In the genomic region with DNA sequence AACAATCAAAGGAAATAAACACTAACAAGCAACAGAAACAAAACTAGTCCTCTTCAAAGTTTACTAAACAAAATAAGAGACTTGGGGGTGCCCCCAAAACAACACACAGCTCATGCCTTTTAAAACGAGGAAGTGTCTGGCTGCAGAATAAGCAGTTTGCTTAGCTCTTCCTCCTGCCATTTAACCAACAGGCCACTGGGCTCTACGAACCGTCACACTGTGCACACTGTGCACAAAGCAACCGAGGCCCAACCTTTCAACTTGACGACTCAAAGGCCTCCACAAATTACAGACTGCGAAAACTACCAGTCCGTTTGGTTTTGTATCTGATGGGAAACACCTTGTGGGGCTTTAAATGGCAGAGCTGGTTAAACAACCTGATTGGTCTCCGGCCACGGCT, we compare ENCODE assay signal across 18 mouse cellular contexts. TPM values are rescaled to one million over a fixed set of nuclear protein-coding genes. Genes with fewer than 3 reads are reported as not detected.
DNase-seq lines count a peak whose midpoint lies in the region; ATAC-seq lines count a peak whose summit lies in the region.
"Had no signal": no experiment of that assay in that cellular context is flagged by ENCODE, and none has a peak within 500 bp of the region (broad histone marks: within the 10 kb centered on the region; RNA-seq: fewer than 3 reads in every experiment).

No protein-coding gene starts in this region.

- H3K36me3 ChIP-seq in intestine, embryonic 16.5 days (ENCODE audit: control insufficient read depth, insufficient read depth, low read length) = no peaks in the 10 kb centered on the region
- H3K36me3 ChIP-seq in intestine, embryonic 15.5 days = no peaks in the 10 kb centered on the region
- H3K36me3 ChIP-seq in embryonic facial prominence, embryonic 10.5 days (replicated peaks) = no peaks in the 10 kb centered on the region
- peaks cover 7% of the 10 kb centered on the region; the same call in 1 of the 2 replicates for H3K36me3 ChIP-seq in forebrain, embryonic 10.5 days (replicated peaks)
- H3K36me3 ChIP-seq: embryonic facial prominence, embryonic 13.5 days; limb, embryonic 12.5 days had no signal

- 56% methylated on average over 9 of the region's 9 CpGs for WGBS in intestine, embryonic 16.5 days
- 52% methylated on average over 9 of the region's 9 CpGs for WGBS in intestine, embryonic 15.5 days
- WGBS in embryonic facial prominence, embryonic 10.5 days = 71% methylated on average over 9 of the region's 9 CpGs
- WGBS in forebrain, embryonic 10.5 days = 76% methylated on average over 9 of the region's 9 CpGs

- no peaks in the 10 kb centered on the region for H3K27me3 ChIP-seq in intestine, embryonic 16.5 days (replicated peaks; ENCODE audit: control insufficient read depth, insufficient read depth, low read length)
- H3K27me3 ChIP-seq in intestine, embryonic 15.5 days (replicated peaks) = no peaks in the 10 kb centered on the region
- H3K27me3 ChIP-seq in embryonic facial prominence, embryonic 10.5 days (replicated peaks; ENCODE audit: low read depth, poor library complexity, severe bottlenecking) = peaks cover 35% of the 10 kb centered on the region
- peaks cover 6% of the 10 kb centered on the region; the same call in 1 of the 2 replicates for H3K27me3 ChIP-seq in forebrain, embryonic 10.5 days (ENCODE audit: poor library complexity, severe bottlenecking)

- no peak overlapping the region for H3K9ac ChIP-seq in intestine, embryonic 16.5 days (ENCODE audit: low read depth, low read length)
- no peak overlapping the region for H3K9ac ChIP-seq in intestine, embryonic 15.5 days
- H3K9ac ChIP-seq: embryonic facial prominence, embryonic 13.5 days; limb, embryonic 12.5 days had no signal

- peaks cover 13% of the 10 kb centered on the region; the same call in 1 of the 2 replicates for H3K4me1 ChIP-seq in intestine, embryonic 16.5 days (ENCODE audit: control insufficient read depth, insufficient read depth, low read length)
- H3K4me1 ChIP-seq in intestine, embryonic 15.5 days (replicated peaks) = peaks cover 11% of the 10 kb centered on the region
- peaks cover 33% of the 10 kb centered on the region for H3K4me1 ChIP-seq in embryonic facial prominence, embryonic 10.5 days
- peaks cover 44% of the 10 kb centered on the region for H3K4me1 ChIP-seq in forebrain, embryonic 10.5 days

- H3K27ac ChIP-seq in intestine, embryonic 16.5 days (ENCODE audit: low read length) = peak overlapping the region; percentile 43; the same call in 1 of the 2 replicates
- H3K27ac ChIP-seq in intestine, embryonic 15.5 days = no peak overlapping the region
- H3K27ac ChIP-seq in embryonic facial prominence, embryonic 10.5 days (replicated peaks) = no peak overlapping the region
- H3K27ac ChIP-seq in forebrain, embryonic 10.5 days = no peak overlapping the region
- H3K27ac ChIP-seq: embryonic facial prominence, embryonic 13.5 days; hindbrain, postnatal 0 days; limb, embryonic 12.5 days had no signal

- ATAC-seq in intestine, embryonic 16.5 days = no peak
- ATAC-seq in intestine, embryonic 15.5 days = no peak
- ATAC-seq: hindbrain, postnatal 0 days had no signal

- no peaks in the 10 kb centered on the region for H3K9me3 ChIP-seq in intestine, embryonic 16.5 days (ENCODE audit: control insufficient read depth, low read length)
- no peaks in the 10 kb centered on the region for H3K9me3 ChIP-seq in intestine, embryonic 15.5 days
- H3K9me3 ChIP-seq in embryonic facial prominence, embryonic 10.5 days = no peaks in the 10 kb centered on the region
- no peaks in the 10 kb centered on the region for H3K9me3 ChIP-seq in forebrain, embryonic 10.5 days
- H3K9me3 ChIP-seq: embryonic facial prominence, embryonic 13.5 days; limb, embryonic 12.5 days had no signal

- no peak overlapping the region for H3K4me3 ChIP-seq in intestine, embryonic 16.5 days (ENCODE audit: low read length)
- H3K4me3 ChIP-seq in intestine, embryonic 15.5 days (replicated peaks) = no peak overlapping the region
- H3K4me3 ChIP-seq in embryonic facial prominence, embryonic 10.5 days = no peak overlapping the region
- no peak overlapping the region for H3K4me3 ChIP-seq in forebrain, embryonic 10.5 days
- H3K4me3 ChIP-seq: embryonic facial prominence, embryonic 13.5 days; limb, embryonic 12.5 days had no signal

- peak overlapping the region; percentile 26 for H3K4me2 ChIP-seq in intestine, embryonic 16.5 days (ENCODE audit: low read depth, low read length)
- no peak overlapping the region; the same call in 1 of the 2 replicates for H3K4me2 ChIP-seq in intestine, embryonic 15.5 days (replicated peaks)
- H3K4me2 ChIP-seq: limb, embryonic 12.5 days had no signal

- DNase-seq in CD4-positive helper T cell, adult 2 months (ENCODE audit: low read depth, low spot score) = peak; percentile 24
- DNase-seq in liver = peak; percentile 28
- peak; percentile 41 for DNase-seq in naive thymus-derived CD4-positive, alpha-beta T cell, adult 2 months (ENCODE audit: low read depth)
- DNase-seq in embryonic facial prominence, embryonic 10.5 days (ENCODE audit: low spot score) = no peak
- no peak for DNase-seq in urinary bladder, postnatal 14 days (ENCODE audit: low spot score)
- DNase-seq in forebrain, embryonic 10.5 days (ENCODE audit: extremely low spot score, low spot score) = no peak
- DNase-seq: cerebellum, postnatal 10 days; kidney, postnatal 36 days; right cerebral cortex, adult 18-20 months had no signal

RNA-seq across cellular contexts. Expression of gene Arsg, which starts 3.0 kb away (rescaled TPM):
- 3.1 and 4.6 TPM in 2 replicates for polyA plus RNA-seq in intestine, embryonic 16.5 days (2015; fragmentation: Nextera tagmentation; extraction: Ambion mirVana)
- 3.3 and 3.6 TPM in 2 replicates for polyA plus RNA-seq in intestine, embryonic 15.5 days (2015; fragmentation: Nextera tagmentation; extraction: Ambion mirVana)
- 1.5 and 1.6 TPM in 2 replicates for polyA plus RNA-seq in embryonic facial prominence, embryonic 10.5 days (2016; fragmentation: Nextera tagmentation; extraction: Ambion mirVana)
- polyA plus RNA-seq in forebrain, embryonic 10.5 days (2016; fragmentation: Nextera tagmentation; extraction: Ambion mirVana) = 2.2 and 2.8 TPM in 2 replicates

RNA-seq across cellular contexts. Expression of gene Slc16a6, which starts 3.2 kb away (rescaled TPM):
- polyA plus RNA-seq in intestine, embryonic 16.5 days (2015; fragmentation: Nextera tagmentation; extraction: Ambion mirVana) = 26.6 and 33.9 TPM in 2 replicates
- polyA plus RNA-seq in intestine, embryonic 15.5 days (2015; fragmentation: Nextera tagmentation; extraction: Ambion mirVana) = 15.4 and 16.6 TPM in 2 replicates
- 3.8 TPM in 2 replicates for polyA plus RNA-seq in embryonic facial prominence, embryonic 10.5 days (2016; fragmentation: Nextera tagmentation; extraction: Ambion mirVana)
- 6.5 and 6.8 TPM in 2 replicates for polyA plus RNA-seq in forebrain, embryonic 10.5 days (2016; fragmentation: Nextera tagmentation; extraction: Ambion mirVana)

RNA-seq across cellular contexts. Expression of gene Amz2, which starts 44.4 kb away (rescaled TPM):
- 35.9 and 39.1 TPM in 2 replicates for polyA plus RNA-seq in intestine, embryonic 16.5 days (2015; fragmentation: Nextera tagmentation; extraction: Ambion mirVana)
- polyA plus RNA-seq in intestine, embryonic 15.5 days (2015; fragmentation: Nextera tagmentation; extraction: Ambion mirVana) = 38.4 and 38.9 TPM in 2 replicates
- polyA plus RNA-seq in embryonic facial prominence, embryonic 10.5 days (2016; fragmentation: Nextera tagmentation; extraction: Ambion mirVana) = 34.5 and 41.6 TPM in 2 replicates
- 41.9 and 44.4 TPM in 2 replicates for polyA plus RNA-seq in forebrain, embryonic 10.5 days (2016; fragmentation: Nextera tagmentation; extraction: Ambion mirVana)

RNA-seq across cellular contexts. Expression of gene 9930022D16Rik, which starts 56.5 kb away (rescaled TPM):
- polyA plus RNA-seq in intestine, embryonic 16.5 days (2015; fragmentation: Nextera tagmentation; extraction: Ambion mirVana) = not detected in 2 replicates
- polyA plus RNA-seq in intestine, embryonic 15.5 days (2015; fragmentation: Nextera tagmentation; extraction: Ambion mirVana) = not detected in 2 replicates
- not detected in 2 replicates for polyA plus RNA-seq in embryonic facial prominence, embryonic 10.5 days (2016; fragmentation: Nextera tagmentation; extraction: Ambion mirVana)
- polyA plus RNA-seq in forebrain, embryonic 10.5 days (2016; fragmentation: Nextera tagmentation; extraction: Ambion mirVana) = not detected in 2 replicates
- polyA plus RNA-seq: brain, embryonic 14.5 days; embryonic facial prominence, embryonic 13.5 days; heart, embryonic 16.5 days; hindbrain, postnatal 0 days; limb, embryonic 12.5 days; neural tube, embryonic 11.5 days; stomach, embryonic 16.5 days had no signal

Comparison
In these comparisons a context has a peak if more than half of its experiments do, and no peak if none do; other contexts are left out.
1. DNase-seq: peak in CD4-positive helper T cell, adult 2 months (single experiment), liver (single experiment) and naive thymus-derived CD4-positive, alpha-beta T cell, adult 2 months (single experiment); none in embryonic facial prominence, embryonic 10.5 days (single experiment), urinary bladder, postnatal 14 days (single experiment) and forebrain, embryonic 10.5 days (single experiment).